Comparison of ENCODE assay signal across 8 mouse cellular contexts in genomic region chr13:107641926-107642657, GRCm38 (mm10).
DNase-seq lines count a peak whose midpoint lies in the region; ATAC-seq and TF ChIP-seq lines count a peak whose summit lies in the region.

No protein-coding gene starts in this region.

- DNase-seq in kidney, adult 11 months: peak; percentile 24
- peak; percentile 44 to 59 for DNase-seq in cerebellum, adult 2 months
- DNase-seq in frontal cortex, postnatal 14 days (ENCODE audit: low spot score in 2 of 2): peak; percentile 48 to 72
- DNase-seq in layer of hippocampus, postnatal 10 days (ENCODE audit: low spot score in 2 of 2): peak; percentile 79 to 85
- no peak for DNase-seq in natural killer cell, adult 2 months (ENCODE audit: low spot score in 2 of 2)
- DNase-seq in thymus, postnatal 14 days: no peak

- WGBS in kidney, embryonic 14.5 days: 83% methylated on average over 14 of the region's 14 CpGs
- 46% methylated on average over 14 of the region's 14 CpGs for WGBS in cerebellum, adult 2 months
- 38% methylated on average over 14 of the region's 14 CpGs for WGBS in midbrain, embryonic 15.5 days

- no peak overlapping the region for H3K4me3 ChIP-seq in kidney, embryonic 14.5 days (ENCODE audit: low read length)
- H3K4me3 ChIP-seq in cerebellum, adult 2 months (replicated peaks; ENCODE audit: insufficient read depth, low read depth, low read length): no peak overlapping the region
- H3K4me3 ChIP-seq in midbrain, embryonic 15.5 days: no peak overlapping the region

- H3K36me3 ChIP-seq in kidney, embryonic 14.5 days (ENCODE audit: control insufficient read depth, insufficient read depth, low read length): no peaks in the 10 kb centered on the region
- no peaks in the 10 kb centered on the region for H3K36me3 ChIP-seq in midbrain, embryonic 15.5 days (replicated peaks)

- no peak for ATAC-seq in kidney, embryonic 14.5 days (ENCODE audit: low FRiP score, low TSS enrichment)
- ATAC-seq in midbrain, embryonic 15.5 days (replicated peaks): peak; percentile 65

- H3K4me1 ChIP-seq in kidney, embryonic 14.5 days (ENCODE audit: control insufficient read depth, insufficient read depth, low read length): peaks cover 5% of the 10 kb centered on the region; the same call in 1 of the 2 replicates
- H3K4me1 ChIP-seq in cerebellum, adult 2 months (ENCODE audit: control insufficient read depth, insufficient read depth, low read length): no peaks in the 10 kb centered on the region
- peaks cover 26% of the 10 kb centered on the region; the same call in 1 of the 2 replicates for H3K4me1 ChIP-seq in midbrain, embryonic 15.5 days

- H3K27me3 ChIP-seq in kidney, embryonic 14.5 days (ENCODE audit: control insufficient read depth, insufficient read depth, low read length): peaks cover 17% of the 10 kb centered on the region
- peaks cover 4% of the 10 kb centered on the region; the same call in 1 of the 2 replicates for H3K27me3 ChIP-seq in cerebellum, adult 2 months (ENCODE audit: control insufficient read depth, insufficient read depth, low read length)
- no peaks in the 10 kb centered on the region for H3K27me3 ChIP-seq in midbrain, embryonic 15.5 days (replicated peaks)

- no peak overlapping the region for H3K4me2 ChIP-seq in kidney, embryonic 14.5 days (replicated peaks; ENCODE audit: low read depth, low read length)
- no peak overlapping the region for H3K4me2 ChIP-seq in midbrain, embryonic 15.5 days

- H3K9ac ChIP-seq in kidney, embryonic 14.5 days (ENCODE audit: low read depth, low read length): no peak overlapping the region
- H3K9ac ChIP-seq in midbrain, embryonic 15.5 days: no peak overlapping the region

- no peak for TF ChIP-seq CTCF in cerebellum, adult 2 months (IDR thresholded peaks at IDR 0.05; ENCODE audit: borderline replicate concordance, insufficient read depth, low read depth, low read length)

- H3K27ac ChIP-seq in kidney, embryonic 14.5 days (ENCODE audit: low read depth, low read length): no peak overlapping the region
- H3K27ac ChIP-seq in cerebellum, adult 2 months (ENCODE audit: insufficient read depth, low read length): peak overlapping the region; percentile 43; the same call in 1 of the 2 replicates
- peak overlapping the region; percentile 51 for H3K27ac ChIP-seq in midbrain, embryonic 15.5 days

- TF ChIP-seq POLR2A in cerebellum, adult 2 months (IDR thresholded peaks at IDR 0.05; ENCODE audit: borderline replicate concordance, insufficient read depth, low read length): no peak

- H3K9me3 ChIP-seq in kidney, embryonic 14.5 days (ENCODE audit: control insufficient read depth, low read length): no peaks in the 10 kb centered on the region
- H3K9me3 ChIP-seq in midbrain, embryonic 15.5 days: no peaks in the 10 kb centered on the region

Comparison
In these comparisons a context has a peak if more than half of its experiments do, and no peak if none do; other contexts are left out.
1. DNase-seq: peak in kidney, adult 11 months (single experiment), cerebellum, adult 2 months (2 of 2), frontal cortex, postnatal 14 days (2 of 2) and layer of hippocampus, postnatal 10 days (2 of 2); none in natural killer cell, adult 2 months (0 of 2) and thymus, postnatal 14 days (single experiment).